12 mouse cellular contexts compared by ENCODE assay signal in genomic region chr13:79784991-79785666, GRCm38 (mm10).
DNase-seq lines count a peak whose midpoint lies in the region; ATAC-seq lines count a peak whose summit lies in the region.
"Had no signal": no experiment of that assay in that cellular context is flagged by ENCODE, and none has a peak within 500 bp of the region (broad histone marks: within the 10 kb centered on the region; RNA-seq: fewer than 3 reads in every experiment).

No protein-coding gene starts in this region.

- ATAC-seq in embryonic facial prominence, embryonic 14.5 days (ENCODE audit: low read depth): no peak
- no peak for ATAC-seq in midbrain, embryonic 16.5 days
- ATAC-seq: Patski had no signal

- H3K27me3 ChIP-seq in embryonic facial prominence, embryonic 14.5 days (replicated peaks; ENCODE audit: control insufficient read depth, insufficient read depth, low read length): no peaks in the 10 kb centered on the region
- no peaks in the 10 kb centered on the region for H3K27me3 ChIP-seq in embryonic facial prominence, embryonic 10.5 days (replicated peaks; ENCODE audit: low read depth, poor library complexity, severe bottlenecking)
- H3K27me3 ChIP-seq in midbrain, embryonic 16.5 days (ENCODE audit: control insufficient read depth, insufficient read depth, low read depth, low read length): no peaks in the 10 kb centered on the region
- H3K27me3 ChIP-seq: Patski had no signal

- intact Hi-C loops in left cerebral cortex, postnatal 25 days (cut with DNase I): loop anchor here (5.0 kb wide), 2 partner anchors 1128 to 1583 kb away; no protein-coding TSS in a partner anchor

- WGBS in embryonic facial prominence, embryonic 14.5 days: 55% methylated on average over 1 of the region's 1 CpGs
- WGBS in embryonic facial prominence, embryonic 10.5 days: 86% methylated on average over 1 of the region's 1 CpGs
- 77% methylated on average over 1 of the region's 1 CpGs for WGBS in midbrain, embryonic 16.5 days

- no peak overlapping the region for H3K4me3 ChIP-seq in embryonic facial prominence, embryonic 14.5 days (ENCODE audit: low read depth, low read length)
- no peak overlapping the region for H3K4me3 ChIP-seq in embryonic facial prominence, embryonic 10.5 days
- no peak overlapping the region for H3K4me3 ChIP-seq in midbrain, embryonic 16.5 days (ENCODE audit: low read depth, low read length)

- H3K27ac ChIP-seq in embryonic facial prominence, embryonic 14.5 days (replicated peaks; ENCODE audit: low read depth, low read length): no peak overlapping the region; the same call in 1 of the 2 replicates
- H3K27ac ChIP-seq in embryonic facial prominence, embryonic 10.5 days (replicated peaks): no peak overlapping the region
- H3K27ac ChIP-seq in midbrain, embryonic 16.5 days (ENCODE audit: low read length): no peak overlapping the region

- H3K36me3 ChIP-seq in embryonic facial prominence, embryonic 14.5 days (ENCODE audit: control insufficient read depth, insufficient read depth, low read length): no peaks in the 10 kb centered on the region
- no peaks in the 10 kb centered on the region for H3K36me3 ChIP-seq in embryonic facial prominence, embryonic 10.5 days (replicated peaks)
- H3K36me3 ChIP-seq in midbrain, embryonic 16.5 days (ENCODE audit: control insufficient read depth, insufficient read depth, low read length): no peaks in the 10 kb centered on the region

- 0 out of 2 replicates have a peak, but pooled peaks cover 4% of the 10 kb centered on the region for H3K9me3 ChIP-seq in embryonic facial prominence, embryonic 14.5 days (ENCODE audit: control insufficient read depth, low read length)
- H3K9me3 ChIP-seq in embryonic facial prominence, embryonic 10.5 days: no peaks in the 10 kb centered on the region
- no peaks in the 10 kb centered on the region for H3K9me3 ChIP-seq in midbrain, embryonic 16.5 days (replicated peaks; ENCODE audit: control insufficient read depth, low read length, poor library complexity, severe bottlenecking)

- no peak overlapping the region for H3K9ac ChIP-seq in embryonic facial prominence, embryonic 14.5 days (ENCODE audit: low read depth, low read length)
- H3K9ac ChIP-seq in midbrain, embryonic 16.5 days (ENCODE audit: low read depth, low read length): no peak overlapping the region

- no peak overlapping the region for H3K4me2 ChIP-seq in embryonic facial prominence, embryonic 14.5 days (ENCODE audit: low read depth, low read length)
- no peak overlapping the region for H3K4me2 ChIP-seq in midbrain, embryonic 16.5 days (ENCODE audit: low read length)

- H3K4me1 ChIP-seq in embryonic facial prominence, embryonic 14.5 days (ENCODE audit: control insufficient read depth, insufficient read depth, low read length): no peaks in the 10 kb centered on the region
- no peaks in the 10 kb centered on the region for H3K4me1 ChIP-seq in embryonic facial prominence, embryonic 10.5 days
- H3K4me1 ChIP-seq in midbrain, embryonic 16.5 days (ENCODE audit: control insufficient read depth, insufficient read depth, low read length): no peaks in the 10 kb centered on the region

- DNase-seq in embryonic facial prominence, embryonic 14.5 days (ENCODE audit: low spot score): peak; percentile 84
- DNase-seq in embryonic facial prominence, embryonic 10.5 days (ENCODE audit: low spot score): no peak
- peak; percentile 3 for DNase-seq in ovary, postnatal 14 days (ENCODE audit: low spot score)
- DNase-seq in ovary, postnatal 36 days (ENCODE audit: low spot score): no peak
- DNase-seq in left cerebral cortex, postnatal 25 days (ENCODE audit: low spot score in 2 of 2): peak; percentile 32 to 86
- peak; percentile 82 for DNase-seq in telencephalon, adult 2 months (ENCODE audit: low read depth, low spot score)
- DNase-seq in adrenal gland, postnatal 4 days (ENCODE audit: low spot score in 2 of 2): no peak
- DNase-seq: cerebellum, adult 9-10 months; heart, adult 18-20 months; kidney, adult 9 months had no signal

Comparison
In these comparisons a context has a peak if more than half of its experiments do, and no peak if none do; other contexts are left out.
1. DNase-seq: peak in embryonic facial prominence, embryonic 14.5 days (single experiment), ovary, postnatal 14 days (single experiment), left cerebral cortex, postnatal 25 days (2 of 2) and telencephalon, adult 2 months (single experiment); none in embryonic facial prominence, embryonic 10.5 days (single experiment), ovary, postnatal 36 days (single experiment) and adrenal gland, postnatal 4 days (0 of 2).